Mouse (Mus musculus) C2C12 (cell line): Measurements from ENCODE around the gene Pts.

Experiments used
- CEBPB ChIP-seq: IDR thresholded peaks from one replicate; pipeline ENCODE4 v1.6.1; 2011; ENCODE audit warnings: low read depth, mild to moderate bottlenecking, control low read depth, moderate library complexity
- CTCF ChIP-seq: IDR thresholded peaks from one replicate; pipeline ENCODE4 v1.5.1; 2011; ENCODE audit not compliant: control insufficient read depth, insufficient read depth, insufficient read length
- MAX ChIP-seq: IDR thresholded peaks from one replicate; pipeline ENCODE4 v1.6.1; 2011; ENCODE audit warnings: mild to moderate bottlenecking, control low read depth
- MYOD1 ChIP-seq: IDR thresholded peaks from one replicate; pipeline ENCODE4 v1.6.1; 2011; ENCODE audit warnings: low read depth; ENCODE audit not compliant: control insufficient read depth, insufficient read length
- USF1 ChIP-seq: IDR thresholded peaks from one replicate; pipeline ENCODE4 v1.6.1; 2011; ENCODE audit warnings: low read depth, mild to moderate bottlenecking, control low read depth, moderate library complexity

DNA sequence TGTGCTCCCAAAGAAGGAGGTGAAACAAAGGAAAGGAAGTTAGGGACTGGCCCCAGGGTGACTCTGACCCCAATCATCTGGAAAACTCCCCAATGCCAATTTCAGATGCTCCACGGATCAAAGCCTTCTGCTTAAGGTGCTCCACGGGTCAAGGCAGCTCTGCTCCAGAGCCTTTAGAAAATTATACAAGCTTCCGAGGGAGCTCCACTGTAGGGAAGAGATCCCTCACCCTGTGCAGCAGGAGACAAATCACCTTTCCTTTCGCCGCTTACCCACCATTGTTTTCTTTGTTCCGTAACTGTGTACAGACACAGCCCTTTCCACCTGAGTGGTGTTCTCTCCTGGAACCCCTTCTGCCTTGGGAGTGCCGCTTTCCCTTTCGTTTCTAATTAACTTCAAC is 52.8 kb downstream of the Pts start:
- TF ChIP-seq MYOD1 = no peak
- no peak for TF ChIP-seq CTCF
- no peak for TF ChIP-seq CEBPB
- no peak for TF ChIP-seq MAX
- no peak for TF ChIP-seq USF1
